Mouse (Mus musculus) heart, embryonic 16.5 days (tissue): ENCODE results near the gene Dlgap5. TPM values are rescaled to one million over a fixed set of nuclear protein-coding genes. Genes with fewer than 3 reads are reported as not detected.
"Not testable (repeated sequence)": the region's sequence is repeated elsewhere in the genome, so short reads cannot be mapped to it uniquely, and the experiment has no call there.

ENCODE experiments used
- ATAC-seq: fragments of 200-750 bp; cut with Nextera tagmentation; replicated peaks from 2 replicates; pipeline ENCODE4 v1.8.0; 2017; ENCODE audit warnings: moderate number of reproducible peaks; ENCODE audit not compliant: insufficient read depth, low FRiP score; ENCODE audit errors: extremely low read depth
- H3K27ac ChIP-seq: fragments of 300-500 bp; sonication (generic); 2 replicates; pipeline ENCODE4 v1.5.1; 2014; ENCODE audit warnings: mild to moderate bottlenecking, low read length, control low read depth, moderate library complexity
- H3K27me3 ChIP-seq: fragments of 300-500 bp; sonication (generic); 2 replicates; pipeline ENCODE4 v1.6.1; 2014; ENCODE audit warnings: low read length, mixed read lengths; ENCODE audit not compliant: control insufficient read depth, insufficient read depth
- H3K36me3 ChIP-seq: fragments of 300-500 bp; sonication (generic); 2 replicates; pipeline ENCODE4 v1.6.1; 2014; ENCODE audit not compliant: control insufficient read depth, insufficient read depth
- H3K4me1 ChIP-seq: fragments of 300-500 bp; sonication (generic); 2 replicates; pipeline ENCODE4 v1.6.1; 2014; ENCODE audit warnings: low read length, mixed read lengths; ENCODE audit not compliant: control insufficient read depth, insufficient read depth
- H3K4me2 ChIP-seq: fragments of 300-500 bp; sonication (generic); 2 replicates; pipeline ENCODE4 v1.6.1; 2014; ENCODE audit warnings: low read depth, mild to moderate bottlenecking, control low read depth, low read length
- H3K4me3 ChIP-seq: fragments of 300-500 bp; sonication (generic); 2 replicates; pipeline ENCODE4 v1.5.1; 2014; ENCODE audit warnings: mild to moderate bottlenecking, control low read depth, low read length
- H3K9ac ChIP-seq: fragments of 300-500 bp; sonication (generic); 2 replicates; pipeline ENCODE4 v1.6.1; 2014; ENCODE audit warnings: low read length, control low read depth
- H3K9me3 ChIP-seq: fragments of 300-500 bp; sonication (generic); replicated peaks from 2 replicates; pipeline ENCODE4 v1.6.1; 2016; ENCODE audit warnings: low read length; ENCODE audit not compliant: control insufficient read depth
- WGBS: fragments of 180-500 bp; shearing (Covaris S2); extraction: QIAGEN DNeasy Blood & Tissue Kit; methylation state at CpG from one replicate; pipeline ENCODE4 v1.1.7; 2014; 5-methylcytosine and 5-hydroxymethylcytosine counted together
- polyA plus RNA-seq: library from polyadenylated mRNA; unstranded; fragments of >200 nt; fragmentation: Nextera tagmentation; extraction: Ambion mirVana; gene quantifications from 2 replicates; pipeline ENCODE4 v1.2.1, GENCODE M21; 2015

The Dlgap5 gene
- 32.7 and 35.1 TPM in 2 replicates for polyA plus RNA-seq

GRCm38 (mm10) chr14:47417775-47418665 lies at the start of gene Dlgap5:
Gene Dlgap5 (minus strand): TSS chr14:47418407.
- Histone ChIP-seq H3K36me3 (peaks cover 18% of the 10 kb centered on the region), H3K4me3 (peak within 1 kb of the TSS; percentile 64), H3K9ac (peak within 1 kb of the TSS; percentile 68), H3K4me2 (peak within 1 kb of the TSS; percentile 69), H3K4me1 (peaks cover 11% of the 10 kb centered on the region), H3K27me3 (no peaks in the 10 kb centered on the region), H3K27ac (peak within 1 kb of the TSS; percentile 22; the same call in 1 of the 2 replicates), H3K9me3 (no peaks in the 10 kb centered on the region)
- ATAC-seq: peak; percentile 97
- 2% methylated on average over 36 of the region's 36 CpGs for WGBS

DNA sequence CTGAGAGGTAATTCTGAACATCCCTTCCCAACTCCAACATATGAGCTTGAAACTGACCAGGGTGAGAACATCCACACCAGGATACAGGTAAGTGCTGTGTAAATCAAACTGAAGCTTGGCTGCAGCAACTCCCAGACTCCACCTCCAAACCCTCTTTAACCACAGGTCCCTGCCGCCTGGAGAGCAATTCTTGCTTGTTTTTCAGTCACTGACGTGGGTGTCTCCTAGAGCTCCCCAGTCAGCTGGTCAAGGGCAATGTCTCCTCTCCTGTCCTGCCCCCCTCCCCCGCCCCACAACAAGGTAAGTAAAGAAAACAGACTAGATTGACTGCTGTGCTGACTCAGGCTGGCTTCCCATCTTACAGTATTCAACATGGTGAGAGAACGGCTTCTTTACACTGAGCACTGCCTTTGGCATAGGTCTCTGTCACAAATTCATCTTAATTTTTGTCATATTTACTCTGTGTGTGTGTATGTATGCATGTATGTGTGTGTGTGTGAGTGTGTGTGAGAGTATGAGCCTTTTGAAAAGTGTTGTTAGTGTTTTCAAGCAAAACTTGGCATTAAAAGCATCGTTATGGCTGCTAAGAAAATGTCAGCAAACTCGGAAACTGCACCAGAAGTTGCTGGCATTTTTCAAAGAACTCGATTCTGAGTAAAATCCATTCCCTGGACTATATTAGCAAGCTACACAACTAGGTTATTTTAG lies 47.4 kb upstream of the Dlgap5 start:
- ATAC-seq: no peak
- no peaks in the 10 kb centered on the region for H3K9me3 ChIP-seq
- 46% methylated on average over 7 of the region's 7 CpGs for WGBS
- no peak overlapping the region for H3K4me3 ChIP-seq
- no peaks in the 10 kb centered on the region for H3K36me3 ChIP-seq
- no peaks in the 10 kb centered on the region; the same call in 1 of the 2 replicates for H3K27me3 ChIP-seq
- H3K4me1 ChIP-seq: no peaks in the 10 kb centered on the region
- no peak overlapping the region for H3K4me2 ChIP-seq
- no peak overlapping the region for H3K27ac ChIP-seq
- no peak overlapping the region for H3K9ac ChIP-seq

GRCm38 (mm10) chr14:47464426-47464825 lies 46.2 kb upstream of the Dlgap5 start:
- WGBS: 71% methylated on average over 10 of the region's 10 CpGs
- Histone ChIP-seq H3K4me3 (no peak overlapping the region), H3K4me2 (no peak overlapping the region), H3K27ac (no peak overlapping the region), H3K36me3 (no peaks in the 10 kb centered on the region), H3K27me3 (no peaks in the 10 kb centered on the region; the same call in 1 of the 2 replicates), H3K4me1 (no peaks in the 10 kb centered on the region), H3K9me3 (no peaks in the 10 kb centered on the region), H3K9ac (no peak overlapping the region)
- ATAC-seq: no peak

GRCm38 (mm10) chr14:47462877-47463460 lies 44.8 kb upstream of the Dlgap5 start:
- H3K4me1 ChIP-seq: no peaks in the 10 kb centered on the region
- H3K4me3 ChIP-seq: no peak overlapping the region
- H3K9me3 ChIP-seq: no peaks in the 10 kb centered on the region
- no peaks in the 10 kb centered on the region for H3K36me3 ChIP-seq
- H3K27me3 ChIP-seq: no peaks in the 10 kb centered on the region; the same call in 1 of the 2 replicates
- ATAC-seq: no peak
- 73% methylated on average over 9 of the region's 9 CpGs for WGBS
- no peak overlapping the region for H3K4me2 ChIP-seq
- no peak overlapping the region for H3K27ac ChIP-seq
- H3K9ac ChIP-seq: no peak overlapping the region

DNA sequence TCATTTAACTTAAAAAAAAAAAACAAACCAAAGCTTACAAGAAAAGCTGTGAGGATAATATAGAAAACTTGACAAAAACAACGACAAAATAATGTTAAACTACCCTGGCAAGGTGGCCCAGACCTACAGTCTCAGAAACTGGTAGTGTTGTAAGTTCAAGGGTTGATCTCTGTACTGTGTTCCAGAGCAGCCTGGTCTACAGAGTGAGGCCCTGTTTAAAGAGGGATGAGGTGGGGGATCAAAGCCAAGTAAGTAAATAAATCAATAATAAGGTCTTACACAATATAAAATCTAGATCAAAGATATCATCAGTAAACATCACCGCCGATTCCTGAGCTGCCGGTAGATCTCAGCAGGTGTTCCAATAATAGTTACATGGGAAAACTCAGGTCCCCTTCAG lies 44.2 kb upstream of the Dlgap5 start:
- Histone ChIP-seq H3K4me2 (no peak overlapping the region), H3K4me1 (no peaks in the 10 kb centered on the region), H3K9me3 (no peaks in the 10 kb centered on the region), H3K4me3 (no peak overlapping the region), H3K27ac (no peak overlapping the region), H3K9ac (no peak overlapping the region), H3K36me3 (no peaks in the 10 kb centered on the region), H3K27me3 (no peaks in the 10 kb centered on the region; the same call in 1 of the 2 replicates)
- no peak for ATAC-seq
- 70% methylated on average over 4 of the region's 4 CpGs for WGBS

- no peak for ATAC-seq
- H3K36me3 ChIP-seq: no peaks in the 10 kb centered on the region
- no peaks in the 10 kb centered on the region for H3K9me3 ChIP-seq
- no peak overlapping the region for H3K4me2 ChIP-seq
- H3K9ac ChIP-seq: no peak overlapping the region
- no peak overlapping the region for H3K27ac ChIP-seq
- WGBS: 79% methylated on average over 8 of the region's 8 CpGs
- H3K4me1 ChIP-seq: no peaks in the 10 kb centered on the region
- H3K4me3 ChIP-seq: no peak overlapping the region
- H3K27me3 ChIP-seq: no peaks in the 10 kb centered on the region; the same call in 1 of the 2 replicates
Measured at GRCm38 (mm10) chr14:47461997-47462396, 43.8 kb upstream of the Dlgap5 start.

GRCm38 (mm10) chr14:47459556-47459955 lies 41.3 kb upstream of the Dlgap5 start:
- Histone ChIP-seq H3K4me2 (no peak overlapping the region), H3K4me3 (no peak overlapping the region), H3K9me3 (no peaks in the 10 kb centered on the region), H3K4me1 (no peaks in the 10 kb centered on the region), H3K9ac (no peak overlapping the region), H3K36me3 (no peaks in the 10 kb centered on the region), H3K27ac (no peak overlapping the region), H3K27me3 (no peaks in the 10 kb centered on the region; the same call in 1 of the 2 replicates)
- no peak for ATAC-seq
- 75% methylated on average over 4 of the region's 4 CpGs for WGBS

GRCm38 (mm10) chr14:47450121-47450520 lies 31.9 kb upstream of the Dlgap5 start, which contains the start of gene Fbxo34:
Gene Fbxo34 (plus strand): TSS chr14:47450421.
- H3K9ac ChIP-seq, ATAC-seq, H3K9me3 ChIP-seq, H3K27ac ChIP-seq, H3K27me3 ChIP-seq, H3K4me3 ChIP-seq, H3K4me1 ChIP-seq, H3K36me3 ChIP-seq, H3K4me2 ChIP-seq: not testable (repeated sequence)
- WGBS: 84% methylated on average over 2 of the region's 5 CpGs
